Mouse (Mus musculus): ENCODE results near the gene Tarbp2. TPM values are rescaled to one million over a fixed set of nuclear protein-coding genes. Genes with fewer than 3 reads are reported as not detected.
A peak's percentile ranks its signal among the peaks of the same experiment; 100 is the strongest.

Tarbp2 gene
- total and polyA plus RNA-seq, 3 experiments: 62.2 to 105 (median 75.6) TPM

- peaks cover 57 to 77% of the 10 kb centered on the region in 2 experiments for H3K36me3 ChIP-seq (replicated peaks in 1 of 2; ENCODE audit: control insufficient read depth in 1 of 2, insufficient read depth in 1 of 2, low read length in 1 of 2)
- in situ Hi-C loops (cut with MboI; ENCODE audit: low pct_ligation_motif_present, low pct_unique_long_range_greater_than_20kb, low sequenced_read_pairs) (no loop called here), dilution Hi-C loops (cut with MboI; ENCODE audit: extremely low pct_ligation_motif_present, extremely low pct_unique_long_range_greater_than_20kb, low sequenced_read_pairs) (no loop called here)
These were observed 13.8 kb upstream of the Tarbp2 start for GRCm38 (mm10) chr15:102503924-102504782.

DNA sequence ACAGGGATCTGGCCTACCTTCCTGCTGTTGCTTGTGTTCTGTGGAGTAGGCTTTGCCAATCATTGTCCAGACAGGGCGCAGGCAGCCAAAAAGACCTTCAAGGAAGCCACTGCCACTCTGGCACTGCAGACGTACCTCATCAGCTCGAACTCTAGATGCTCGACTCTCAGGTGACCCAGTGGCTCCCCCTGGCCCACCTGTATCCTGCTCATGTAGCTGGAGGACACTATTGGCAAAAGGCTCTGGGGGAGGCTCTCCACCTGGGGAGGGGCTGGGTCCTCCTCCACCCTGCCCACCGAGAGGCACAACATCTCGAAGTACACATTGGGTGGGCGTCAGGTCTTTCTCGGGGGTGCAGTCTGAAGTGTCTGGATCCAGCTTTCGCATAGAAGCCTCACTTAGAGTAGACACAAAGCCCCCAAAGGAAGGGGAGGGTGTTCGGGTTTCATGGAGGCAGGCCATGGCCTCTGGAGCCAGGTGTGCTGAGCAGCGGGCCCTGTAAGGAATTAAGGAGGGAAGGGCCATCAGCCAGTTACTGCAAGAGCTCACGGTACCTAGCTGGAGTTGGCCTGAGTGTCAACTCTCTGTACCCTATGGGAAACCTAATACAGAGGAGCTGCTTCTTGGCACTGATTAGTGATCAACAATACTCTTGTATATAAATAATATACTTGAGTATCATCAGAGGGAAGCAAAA lies 12.8 kb upstream of the Tarbp2 start:
- Histone ChIP-seq H3K9me3 (replicated peaks; ENCODE audit: low read length) (no peaks in the 10 kb centered on the region), H3K4me2 (ENCODE audit: insufficient read depth, low read depth, poor library complexity, severe bottlenecking) (no peak overlapping the region), H3K4me3 (replicated peaks in 1 of 3; ENCODE audit: low read depth in 2 of 3, low read length in 2 of 3, poor library complexity in 1 of 3) (no peak overlapping the region), H3K79me2 (replicated peaks; ENCODE audit: control insufficient read depth, extremely low read depth, insufficient read depth, poor library complexity, severe bottlenecking) (no peaks in the 10 kb centered on the region), H3K27me3 (replicated peaks) (no peaks in the 10 kb centered on the region), H3K36me3 (replicated peaks in 1 of 2; ENCODE audit: control insufficient read depth in 1 of 2, insufficient read depth in 1 of 2, low read length in 1 of 2) (peaks cover 48 to 66% of the 10 kb centered on the region in 2 experiments), H3K9ac (ENCODE audit: insufficient read depth, low read depth) (no peak overlapping the region), H3K27ac (ENCODE audit: insufficient read depth, low read depth) (no peak overlapping the region), H3K4me1 (ENCODE audit: control insufficient read depth in 1 of 2, insufficient read depth in 2 of 2) (peaks cover 2 to 11% of the 10 kb centered on the region in 2 experiments; a peak in 3 of 4 replicates)
- DNase-seq (ENCODE audit: extremely low read depth): no peak
- in situ Hi-C loops (cut with MboI; ENCODE audit: low pct_ligation_motif_present, low pct_unique_long_range_greater_than_20kb, low sequenced_read_pairs) (no loop called here), dilution Hi-C loops (cut with MboI; ENCODE audit: extremely low pct_ligation_motif_present, extremely low pct_unique_long_range_greater_than_20kb, low sequenced_read_pairs) (no loop called here)
- no peak for TF ChIP-seq BHLHE40 (IDR thresholded peaks at IDR 0.05; ENCODE audit: low read depth, low read length)
- TF ChIP-seq NELFE (IDR thresholded peaks at IDR 0.05; ENCODE audit: low read depth, low read length): peak; percentile 15; the same call in 1 of the 2 replicates
- no peak for TF ChIP-seq RCOR1 (conservative IDR thresholded peaks at IDR 0.05; ENCODE audit: low read depth, low read length)
- no peak for TF ChIP-seq CTCF (conservative IDR thresholded peaks at IDR 0.05 in 1 of 2, IDR thresholded peaks at IDR 0.05 in 1 of 2; ENCODE audit: low read depth in 2 of 2, low read length in 2 of 2)
- TF ChIP-seq POLR2A (IDR thresholded peaks at IDR 0.05; ENCODE audit: low read depth, low read length): peak; percentile 33; the same call in 1 of the 2 replicates
- TF ChIP-seq POLR2AphosphoS2 (IDR thresholded peaks at IDR 0.05; ENCODE audit: low read depth, low read length): peak; percentile 59; the same call in 1 of the 2 replicates
- no peak for TF ChIP-seq ZMIZ1 (IDR thresholded peaks at IDR 0.05; ENCODE audit: low read depth, low read length)
- TF ChIP-seq MAZ (IDR thresholded peaks at IDR 0.05; ENCODE audit: low read depth, low read length): no peak

More at GRCm38 (mm10) chr15:102503924-102504782, 13.8 kb upstream of the Tarbp2 start:
- DNase-seq (ENCODE audit: extremely low read depth): no peak
- TF ChIP-seq ZC3H11A (IDR thresholded peaks at IDR 0.05; ENCODE audit: low read depth, low read length) (no peak), IRF4 (IDR thresholded peaks at IDR 0.05; ENCODE audit: low read depth, low read length) (no peak), USF1 (IDR thresholded peaks at IDR 0.05; ENCODE audit: low read depth, low read length) (no peak), USF2 (conservative IDR thresholded peaks at IDR 0.05; ENCODE audit: low read depth, low read length) (no peak), GABPA (IDR thresholded peaks at IDR 0.05; ENCODE audit: insufficient replicate concordance, low read depth, low read length) (no peak), MYC (IDR thresholded peaks at IDR 0.05; ENCODE audit: low read depth, low read length) (no peak), ZNF384 (IDR thresholded peaks at IDR 0.05; ENCODE audit: low read depth, low read length) (no peak), NELFE (IDR thresholded peaks at IDR 0.05; ENCODE audit: low read depth, low read length) (no peak), POLR2A (IDR thresholded peaks at IDR 0.05; ENCODE audit: low read depth, low read length) (no peak; the same call in 1 of the 2 replicates), KAT2A (IDR thresholded peaks at IDR 0.05; ENCODE audit: insufficient replicate concordance, low read length) (no peak), EP300 (IDR thresholded peaks at IDR 0.05; ENCODE audit: low read length) (no peak), CTCF (conservative IDR thresholded peaks at IDR 0.05 in 1 of 2, IDR thresholded peaks at IDR 0.05 in 1 of 2; ENCODE audit: low read depth in 2 of 2, low read length in 2 of 2) (no peak), ZMIZ1 (IDR thresholded peaks at IDR 0.05; ENCODE audit: low read depth, low read length) (no peak; the same call in 1 of the 2 replicates), HCFC1 (IDR thresholded peaks at IDR 0.05; ENCODE audit: low read depth, low read length) (no peak), MAX (IDR thresholded peaks at IDR 0.05; ENCODE audit: low read length) (no peak), MAFK (IDR thresholded peaks at IDR 0.05; ENCODE audit: insufficient replicate concordance, low read length) (no peak)
- Histone ChIP-seq H3K9ac (ENCODE audit: insufficient read depth, low read depth) (no peak overlapping the region), H3K27me3 (replicated peaks) (no peaks in the 10 kb centered on the region), H3K4me1 (ENCODE audit: control insufficient read depth in 1 of 2, insufficient read depth in 2 of 2) (peaks cover 0 to 8% of the 10 kb centered on the region in 2 experiments; a peak in 2 of 4 replicates), H3K4me3 (replicated peaks in 1 of 3; ENCODE audit: low read depth in 2 of 3, low read length in 2 of 3, poor library complexity in 1 of 3) (no peak overlapping the region), H3K4me2 (ENCODE audit: insufficient read depth, low read depth, poor library complexity, severe bottlenecking) (no peak overlapping the region), H3K27ac (ENCODE audit: insufficient read depth, low read depth) (no peak overlapping the region), H3K79me2 (replicated peaks; ENCODE audit: control insufficient read depth, extremely low read depth, insufficient read depth, poor library complexity, severe bottlenecking) (no peaks in the 10 kb centered on the region), H3K9me3 (replicated peaks; ENCODE audit: low read length) (no peaks in the 10 kb centered on the region)

Measured in CH12.LX (cell line).